Mouse (Mus musculus): ENCODE data around the gene Mettl7b. TPM values are rescaled to one million over a fixed set of nuclear protein-coding genes. Genes with fewer than 3 reads are reported as not detected.

Gene Mettl7b
- total RNA-seq, 1 experiment from 2014 or later: 37.1 TPM

DNA sequence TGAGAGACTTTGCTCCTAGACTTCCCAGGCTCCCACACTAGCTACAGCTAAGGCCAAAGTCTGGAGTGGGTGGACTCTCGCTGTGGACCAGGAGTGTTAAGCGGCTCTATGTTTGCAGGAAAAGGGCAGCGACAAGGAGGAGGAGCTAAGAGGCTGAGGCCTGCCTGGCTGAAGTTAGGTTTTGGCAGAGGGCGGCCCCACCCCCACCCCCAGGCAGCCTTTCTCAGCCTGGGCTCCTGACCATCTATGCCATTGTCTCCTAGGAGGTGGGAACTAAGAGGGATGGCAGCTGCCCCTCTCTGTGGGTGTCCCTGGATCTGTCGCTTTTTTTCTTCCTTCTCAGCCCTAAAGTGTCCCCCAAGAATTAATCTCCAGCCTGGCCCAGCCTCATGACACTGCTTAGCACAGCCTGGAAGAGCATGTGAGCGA lies 41.6 kb downstream of the Mettl7b start:
- no peak for DNase-seq

DNA sequence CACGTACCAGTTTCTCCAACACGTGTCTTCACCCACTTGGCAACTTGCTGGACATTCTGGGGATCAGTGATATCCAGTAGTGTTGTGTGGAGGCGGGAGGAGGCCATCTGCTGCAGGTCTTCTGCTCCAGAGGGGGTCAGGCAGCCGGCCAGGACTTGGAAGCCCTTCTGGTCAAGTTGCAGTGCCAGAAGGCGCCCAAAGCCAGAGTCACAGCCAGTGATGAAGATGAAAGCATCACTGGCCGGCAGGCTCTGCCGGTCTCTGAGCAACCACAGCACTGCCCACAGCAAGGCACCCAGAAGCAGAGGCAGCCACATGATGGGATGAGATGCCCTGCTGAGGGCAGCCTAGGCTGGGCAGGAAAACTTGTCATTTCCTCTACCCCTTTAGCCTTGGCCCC lies 42.5 kb downstream of the Mettl7b start:
- peak; percentile 40 for DNase-seq

DNA sequence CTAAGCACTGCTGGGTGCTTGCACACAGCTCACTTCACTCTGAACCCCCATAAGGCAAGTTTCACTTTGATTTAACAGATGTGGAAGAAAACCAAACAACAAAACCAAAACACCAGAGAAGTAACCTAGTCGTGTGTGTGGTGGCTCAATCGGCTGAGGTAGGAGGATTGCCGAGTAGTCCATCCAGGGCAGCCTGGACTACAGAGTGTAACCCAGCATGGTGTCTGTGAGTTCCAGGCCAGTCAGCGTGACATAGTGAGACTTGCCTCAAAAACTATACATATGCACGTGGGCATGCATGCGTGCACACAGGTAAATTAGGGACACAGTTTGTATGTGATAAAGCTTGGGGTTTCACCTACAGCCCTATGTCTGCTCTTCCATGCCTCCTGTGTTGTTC lies 43.4 kb downstream of the Mettl7b start:
- DNase-seq: no peak

DNA sequence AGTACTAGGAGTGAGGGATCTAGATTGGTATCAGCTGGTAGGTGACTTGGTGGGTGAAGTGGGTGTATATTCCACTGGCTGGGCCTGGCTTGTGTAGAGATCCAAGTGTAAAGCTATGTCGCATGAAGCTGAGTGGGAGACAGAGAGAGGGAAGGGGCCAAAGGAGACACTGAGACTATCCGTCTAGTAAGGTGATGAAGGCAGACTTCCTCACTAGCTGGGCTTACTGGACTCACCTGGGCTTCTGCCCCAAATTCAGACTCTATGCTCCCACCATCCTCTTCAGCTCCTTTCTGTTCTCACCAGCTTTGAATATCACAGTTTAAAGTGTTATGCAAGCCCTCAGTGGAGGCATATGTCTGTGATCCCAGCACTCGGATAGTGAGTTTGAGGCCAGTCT lies 44.1 kb downstream of the Mettl7b start:
- no peak for DNase-seq

DNA sequence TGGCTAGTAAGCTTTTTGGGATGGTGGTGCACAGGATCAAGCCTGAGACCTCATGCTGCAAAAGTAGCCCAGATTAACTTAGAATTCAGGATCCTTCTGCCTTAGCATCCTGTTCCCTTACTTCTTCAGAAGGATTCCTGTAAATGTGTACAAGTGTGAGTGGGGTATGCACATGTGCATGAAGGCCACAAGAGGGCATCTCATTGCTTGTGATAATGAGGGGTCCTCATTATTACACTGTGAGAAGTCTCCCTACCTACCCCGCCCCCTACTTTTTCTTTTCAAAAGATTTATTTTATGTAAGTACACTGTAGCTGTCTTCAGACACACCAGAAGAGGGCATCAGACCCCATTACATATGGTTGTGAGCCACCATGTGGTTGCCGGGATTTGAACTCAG lies 45.2 kb downstream of the Mettl7b start:
- DNase-seq: no peak

DNA sequence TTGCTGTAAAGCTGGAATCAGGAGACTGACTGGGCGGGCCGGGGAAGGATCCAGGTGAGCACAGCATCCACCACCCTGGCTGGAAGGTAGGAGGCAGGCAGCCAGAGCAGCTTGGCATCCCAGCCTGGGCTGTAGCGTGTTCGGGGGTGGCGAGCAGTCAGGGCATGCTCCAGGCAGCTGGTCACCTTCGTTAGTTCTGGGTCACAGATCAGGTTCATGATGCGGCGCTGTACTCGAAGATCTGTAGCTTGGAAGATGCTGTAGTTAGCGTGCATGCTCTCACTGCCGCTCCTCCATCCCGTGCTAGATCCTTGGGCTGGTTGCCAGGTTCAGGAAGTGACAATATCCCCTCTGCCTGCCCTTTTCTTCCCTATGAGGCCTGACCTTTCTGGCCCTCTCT lies 47.1 kb downstream of the Mettl7b start:
- no peak for DNase-seq

DNA sequence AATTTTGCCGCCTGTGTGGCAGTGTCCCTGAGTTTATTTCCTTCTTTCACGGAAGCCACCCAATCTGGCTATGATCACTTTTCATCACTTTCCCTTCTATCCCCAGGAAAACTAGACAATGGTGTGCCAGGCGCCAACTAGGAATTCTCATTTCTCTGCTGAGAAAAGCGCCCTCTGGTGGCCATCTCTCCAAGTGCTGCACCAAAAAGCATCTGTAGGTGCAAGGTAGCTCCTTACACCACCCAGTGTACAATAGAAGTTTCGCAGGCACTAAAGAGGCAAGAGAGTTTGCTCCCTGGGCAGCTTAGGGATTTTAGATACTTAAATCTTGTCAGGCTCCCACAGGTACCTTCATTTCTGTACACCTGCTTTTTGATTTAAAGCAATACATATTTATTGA lies 47.6 kb downstream of the Mettl7b start:
- DNase-seq: peak; percentile 94

DNA sequence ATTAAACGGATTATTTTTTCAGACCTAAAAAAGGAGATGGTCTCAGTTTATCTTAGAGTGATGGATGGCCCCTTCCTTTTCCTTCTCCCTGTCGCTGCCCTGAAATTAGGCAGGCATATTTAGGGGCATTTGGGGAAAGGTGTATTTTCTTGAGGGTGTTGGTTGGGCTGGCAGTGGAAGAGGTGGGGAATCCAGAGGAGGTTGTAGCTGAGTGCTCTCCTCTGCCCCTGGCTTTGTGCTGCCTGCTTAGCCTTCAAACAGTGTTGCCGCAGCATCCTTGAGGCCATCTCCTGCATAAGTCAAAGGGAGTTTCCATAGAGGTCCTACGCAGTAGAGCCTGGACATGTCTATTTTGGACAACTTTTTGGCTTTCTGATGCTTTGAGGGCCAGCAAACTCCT lies 48.0 kb downstream of the Mettl7b start:
- DNase-seq: no peak

DNA sequence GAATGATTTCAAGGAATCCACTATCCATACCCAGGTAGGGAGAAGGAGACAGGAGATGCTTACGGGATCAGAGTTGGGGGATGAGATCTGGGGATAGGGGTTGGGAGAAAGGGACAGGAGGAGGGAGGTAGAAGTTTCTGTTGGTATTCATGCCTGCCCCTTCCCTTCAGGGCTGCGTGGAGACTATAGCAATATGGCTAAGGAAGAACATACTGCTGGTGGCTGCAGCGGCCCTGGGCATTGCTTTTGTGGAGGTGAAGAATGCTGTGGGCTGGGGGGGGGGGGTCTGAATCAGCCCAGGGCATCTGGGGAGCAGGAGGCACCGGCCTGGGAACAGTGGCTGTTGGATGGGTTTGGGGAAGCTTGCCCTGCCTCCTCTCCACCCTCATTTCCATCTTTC lies 48.5 kb downstream of the Mettl7b start:
- DNase-seq: no peak

DNA sequence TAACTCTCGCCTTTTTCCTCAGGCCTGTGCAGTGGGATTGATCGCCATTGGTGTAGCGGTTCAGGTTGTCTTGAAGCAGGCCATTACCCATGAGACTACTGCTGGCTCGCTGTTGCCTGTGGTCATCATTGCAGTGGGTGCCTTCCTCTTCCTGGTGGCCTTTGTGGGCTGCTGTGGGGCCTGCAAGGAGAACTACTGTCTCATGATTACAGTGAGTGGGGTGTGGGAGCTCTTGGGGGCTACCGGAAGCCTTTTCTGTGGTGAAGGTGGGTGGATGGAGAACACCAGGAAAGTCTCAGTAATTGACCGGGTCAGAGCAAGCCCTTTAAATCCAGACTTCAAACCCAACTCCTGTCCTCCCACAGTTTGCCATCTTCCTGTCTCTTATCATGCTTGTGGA lies 49.4 kb downstream of the Mettl7b start:
- DNase-seq: no peak

DNA sequence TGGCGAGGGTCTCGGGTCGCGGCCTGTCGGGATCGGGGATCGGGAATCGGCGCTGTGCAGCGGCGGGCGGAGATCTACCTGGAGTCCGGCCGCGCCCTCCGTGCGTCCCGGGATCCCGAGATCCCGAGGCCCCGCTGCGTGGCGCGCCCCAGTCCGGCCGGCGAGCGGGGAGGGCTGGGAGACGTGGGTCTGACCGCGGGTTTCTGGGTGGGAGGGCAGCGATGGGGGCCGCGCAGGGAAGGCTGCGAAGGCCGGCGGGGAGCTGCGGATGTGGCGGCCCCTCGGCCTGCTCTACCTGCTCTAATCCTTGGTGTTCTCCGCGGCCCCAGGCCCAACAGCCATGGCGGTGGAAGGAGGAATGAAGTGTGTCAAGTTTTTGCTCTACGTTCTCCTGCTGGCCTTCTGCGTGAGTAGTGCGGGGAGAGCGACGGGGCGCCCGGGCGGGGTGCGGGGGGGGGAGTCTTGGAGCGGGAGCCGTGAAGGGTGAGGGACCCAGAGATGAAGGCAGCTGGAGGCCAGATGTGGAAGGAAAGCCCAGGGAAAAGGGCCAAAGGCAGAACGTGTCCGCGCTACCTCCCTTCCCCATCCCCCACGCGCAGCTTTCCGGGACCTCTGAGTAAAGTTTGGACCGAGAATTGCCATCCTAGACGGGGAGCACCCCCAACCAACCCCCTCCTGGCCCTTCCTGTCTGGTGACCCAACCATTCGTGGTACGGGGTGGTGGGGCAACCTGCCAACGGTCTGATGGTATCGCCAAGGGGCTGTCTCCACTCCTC lies 50.5 kb downstream of the Mettl7b start:
- peak; percentile 69 for DNase-seq

DNA sequence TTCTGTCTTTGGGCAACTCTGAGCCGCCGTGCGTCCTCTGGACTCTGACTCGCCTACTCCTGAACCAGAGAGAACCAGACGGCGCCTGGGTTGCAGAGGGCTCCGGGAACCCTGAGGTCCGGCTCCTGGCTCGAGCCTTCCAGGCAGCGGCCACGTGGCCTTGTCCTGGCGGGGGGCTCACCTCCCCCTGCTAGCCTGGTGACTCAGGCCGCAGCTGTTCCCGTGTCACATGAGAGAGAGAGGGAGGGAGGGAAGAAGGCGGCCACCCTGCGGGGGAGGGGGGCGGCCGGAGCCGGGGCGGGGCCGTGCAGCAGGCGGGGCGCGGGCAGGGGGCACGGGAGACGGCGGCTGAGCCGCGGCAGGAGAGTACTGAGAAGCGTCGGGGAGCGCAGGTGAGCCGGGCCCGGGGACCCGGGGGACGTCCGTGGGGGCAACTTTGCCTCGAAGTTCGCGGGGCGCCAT lies 51.2 kb downstream of the Mettl7b start:
- peak; percentile 95 for DNase-seq

DNA sequence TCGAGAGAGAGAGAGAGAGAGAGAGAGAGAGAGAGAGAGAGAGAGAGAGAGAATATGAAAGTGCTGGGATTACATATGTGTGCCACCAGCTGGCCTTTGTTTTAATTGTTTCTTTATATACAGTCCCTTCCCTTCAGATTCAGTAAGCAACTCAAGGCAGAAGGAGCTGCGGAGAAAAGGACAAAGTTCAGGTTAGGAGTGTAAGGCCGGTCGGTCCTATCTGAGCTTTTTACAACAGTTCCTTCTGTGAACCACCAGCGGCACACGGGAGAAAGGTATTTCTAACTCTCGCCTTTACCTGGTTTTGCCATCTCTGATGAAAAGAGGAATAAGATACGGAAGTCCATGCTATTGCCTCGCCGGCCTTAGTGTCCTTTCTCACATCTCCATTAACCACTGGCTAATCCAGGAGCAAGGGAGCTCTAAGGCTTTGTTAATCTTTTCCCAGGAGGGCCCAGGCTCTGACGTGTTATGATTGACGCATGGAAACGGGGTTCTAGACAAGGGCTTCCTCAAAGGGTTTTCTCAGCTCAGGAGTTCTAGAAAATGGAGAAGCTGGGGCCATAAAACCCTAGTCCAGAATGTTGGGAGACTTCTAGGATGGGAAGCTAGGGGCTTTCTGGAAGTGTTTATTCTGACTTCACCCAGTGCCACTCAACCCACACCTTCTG lies 51.9 kb downstream of the Mettl7b start:
- DNase-seq: no peak

Other genes with a start within 250 kb of the Mettl7b start
- gene Dgka, start 216.1 kb downstream of the Mettl7b start, total RNA-seq (2021): 14.3 and 36.2 TPM in 2 replicates
- gene Pym1, start 213.1 kb downstream of the Mettl7b start, total RNA-seq (2021): 22.3 and 29.1 TPM in 2 replicates
- gene Mmp19, start 170.1 kb downstream of the Mettl7b start, total RNA-seq (2021): 24.6 and 30.9 TPM in 2 replicates
- 60.0 and 60.9 TPM in 2 replicates for gene Dnajc14, start 156.9 kb downstream of the Mettl7b start, total RNA-seq (2021)
- gene Tmem198b, start 156.6 kb downstream of the Mettl7b start, total RNA-seq (2021): 10.3 and 11.8 TPM in 2 replicates
- 60.7 and 62.6 TPM in 2 replicates for gene Sarnp, start 143.7 kb downstream of the Mettl7b start, total RNA-seq (2021)
- gene Ormdl2, start 139.3 kb downstream of the Mettl7b start, total RNA-seq (2021): 31.2 and 32.5 TPM in 2 replicates
- 3.0 and 3.9 TPM in 2 replicates for gene Gdf11, start 69.3 kb downstream of the Mettl7b start, total RNA-seq (2021)
- gene Cd63, start 60.0 kb downstream of the Mettl7b start, total RNA-seq (2021): 217 and 234 TPM in 2 replicates
- gene Rdh5, start 38.1 kb downstream of the Mettl7b start, total RNA-seq (2021): 10.9 and 15.5 TPM in 2 replicates
- gene Bloc1s1, start 37.0 kb downstream of the Mettl7b start, total RNA-seq (2021): 220 TPM in 2 replicates
- 18.7 and 19.0 TPM in 2 replicates for gene Itga7, start 27.2 kb downstream of the Mettl7b start, total RNA-seq (2021)
- not detected in 2 replicates for gene Olfr9, start 28.4 kb upstream of the Mettl7b start, total RNA-seq (2021)
- not detected in 2 replicates for gene Olfr763, start 49.8 kb upstream of the Mettl7b start, total RNA-seq (2021)
- not detected in 2 replicates for gene Olfr764-ps1, start 78.9 kb upstream of the Mettl7b start, total RNA-seq (2021)
- not detected in 2 replicates for gene Olfr765, start 89.0 kb upstream of the Mettl7b start, total RNA-seq (2021)
- gene Olfr766-ps1, start 108.0 kb upstream of the Mettl7b start, total RNA-seq (2021): not detected in 2 replicates
- gene Olfr767, start 121.9 kb upstream of the Mettl7b start, total RNA-seq (2021): not detected in 2 replicates
- not detected in 2 replicates for gene Olfr768, start 138.4 kb upstream of the Mettl7b start, total RNA-seq (2021)
- gene Olfr769, start 156.9 kb upstream of the Mettl7b start, total RNA-seq (2021): not detected in 2 replicates
- not detected in 2 replicates for gene Olfr770, start 178.0 kb upstream of the Mettl7b start, total RNA-seq (2021)
- not detected in 2 replicates for gene Olfr771, start 203.8 kb upstream of the Mettl7b start, total RNA-seq (2021)
- not detected in 2 replicates for gene Olfr772, start 216.9 kb upstream of the Mettl7b start, total RNA-seq (2021)
- not detected in 2 replicates for gene Olfr773, start 226.4 kb upstream of the Mettl7b start, total RNA-seq (2021)